16 mouse cellular contexts compared by ENCODE assay signal in the genomic region with DNA sequence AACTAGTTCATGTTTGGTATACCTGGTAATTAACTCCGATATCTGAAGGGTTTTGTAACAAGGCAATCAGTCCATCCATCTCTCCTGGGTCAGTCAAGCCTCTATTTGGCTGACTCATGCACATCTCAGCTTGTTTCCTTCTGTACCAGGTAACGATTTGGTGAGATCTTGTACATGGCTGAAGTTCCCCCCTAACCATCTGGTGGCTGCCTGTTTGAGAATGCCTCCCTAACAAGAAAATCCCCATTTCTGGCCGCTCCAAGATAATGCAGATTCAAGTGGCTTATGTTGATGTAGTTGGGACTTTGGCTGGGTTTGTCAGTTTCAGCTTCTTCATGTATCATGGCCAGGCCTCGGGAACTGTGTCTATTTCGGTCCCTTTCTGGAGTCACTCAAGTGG.
DNase-seq lines count a peak whose midpoint lies in the region; ATAC-seq lines count a peak whose summit lies in the region.
"Had no signal": no experiment of that assay in that cellular context is flagged by ENCODE, and none has a peak within 500 bp of the region (broad histone marks: within the 10 kb centered on the region; RNA-seq: fewer than 3 reads in every experiment).

No protein-coding gene starts in this region.

- H3K9me3 ChIP-seq in kidney, embryonic 16.5 days (ENCODE audit: low read length), result no peaks in the 10 kb centered on the region
- H3K9me3 ChIP-seq: embryonic facial prominence, embryonic 12.5 days; forebrain, embryonic 13.5 days; forebrain, embryonic 15.5 days had no signal

- H3K4me2 ChIP-seq in kidney, embryonic 16.5 days (replicated peaks; ENCODE audit: low read depth, low read length), result no peak overlapping the region
- H3K4me2 ChIP-seq: embryonic facial prominence, embryonic 12.5 days; forebrain, embryonic 13.5 days; forebrain, embryonic 15.5 days had no signal

- peak; percentile 53 to 63 for DNase-seq in cerebellum, adult 18-20 months
- no peak for DNase-seq in cerebellum, adult 11 months
- DNase-seq in cerebellum, adult 8-10 months, result peak; percentile 51
- no peak for DNase-seq in cerebellum, postnatal 25 days
- DNase-seq in brain, adult 2 months (ENCODE audit: low read depth, low spot score), result peak; percentile 81
- DNase-seq in cerebellum, adult 9-10 months, result peak; percentile 79
- DNase-seq in urinary bladder, postnatal 4 days (ENCODE audit: low spot score in 2 of 2), result no peak
- DNase-seq: adrenal gland, adult 2 months; adrenal gland, postnatal 10 days; adrenal gland, postnatal 25 days; forebrain, postnatal 0 days had no signal

- no peak overlapping the region for H3K27ac ChIP-seq in kidney, embryonic 16.5 days (ENCODE audit: low read length)
- H3K27ac ChIP-seq: embryonic facial prominence, embryonic 10.5 days; embryonic facial prominence, embryonic 12.5 days; forebrain, embryonic 13.5 days; forebrain, embryonic 15.5 days had no signal

- no peaks in the 10 kb centered on the region for H3K4me1 ChIP-seq in kidney, embryonic 16.5 days (ENCODE audit: insufficient read depth, low read length)
- H3K4me1 ChIP-seq: embryonic facial prominence, embryonic 12.5 days had no signal

- ATAC-seq in kidney, embryonic 16.5 days (ENCODE audit: low FRiP score, low TSS enrichment), result no peak
- ATAC-seq: forebrain, embryonic 13.5 days; forebrain, embryonic 15.5 days; forebrain, postnatal 0 days had no signal

- no peak overlapping the region for H3K9ac ChIP-seq in kidney, embryonic 16.5 days (replicated peaks; ENCODE audit: low read length)
- H3K9ac ChIP-seq: embryonic facial prominence, embryonic 12.5 days; forebrain, embryonic 13.5 days; forebrain, embryonic 15.5 days; forebrain, postnatal 0 days had no signal

- WGBS in kidney, embryonic 16.5 days, result 92% methylated on average over 5 of the region's 5 CpGs

- no peaks in the 10 kb centered on the region for H3K36me3 ChIP-seq in kidney, embryonic 16.5 days (ENCODE audit: insufficient read depth, low read length)
- H3K36me3 ChIP-seq: embryonic facial prominence, embryonic 10.5 days; embryonic facial prominence, embryonic 12.5 days; forebrain, embryonic 15.5 days had no signal

- no peaks in the 10 kb centered on the region for H3K27me3 ChIP-seq in kidney, embryonic 16.5 days (ENCODE audit: insufficient read depth, low read length)
- H3K27me3 ChIP-seq: embryonic facial prominence, embryonic 12.5 days; forebrain, embryonic 13.5 days; forebrain, embryonic 15.5 days had no signal

- no peak overlapping the region for H3K4me3 ChIP-seq in kidney, embryonic 16.5 days (ENCODE audit: low read length)
- H3K4me3 ChIP-seq: embryonic facial prominence, embryonic 10.5 days; embryonic facial prominence, embryonic 12.5 days; forebrain, embryonic 13.5 days; forebrain, embryonic 15.5 days had no signal

Comparison
In these comparisons a context has a peak if more than half of its experiments do, and no peak if none do; other contexts are left out.
1. DNase-seq: peak in cerebellum, adult 18-20 months (2 of 2), cerebellum, adult 8-10 months (single experiment), brain, adult 2 months (single experiment) and cerebellum, adult 9-10 months (single experiment); none in cerebellum, adult 11 months (single experiment), cerebellum, postnatal 25 days (0 of 2) and urinary bladder, postnatal 4 days (0 of 2).